Mouse (Mus musculus): ENCODE results near the gene Rcbtb1. TPM values are rescaled to one million over a fixed set of nuclear protein-coding genes. Genes with fewer than 3 reads are reported as not detected.

Rcbtb1 gene
- polyA plus RNA-seq, 1 experiment = 27.7 TPM

Other genes with a start within 250 kb of the Rcbtb1 start
- gene 1700129C05Rik, start 58.3 kb upstream of the Rcbtb1 start, polyA plus RNA-seq (2012; rRNA removed) = not detected in 2 replicates
- gene Gm5142, start 22.5 kb upstream of the Rcbtb1 start, polyA plus RNA-seq (2012; rRNA removed) = not detected in 2 replicates
- gene Gm6904, start 59.0 kb downstream of the Rcbtb1 start, polyA plus RNA-seq (2012; rRNA removed) = 0.60 and 0.98 TPM in 2 replicates
- gene Phf11a, start 96.3 kb downstream of the Rcbtb1 start, polyA plus RNA-seq (2012; rRNA removed) = 1.4 and 1.6 TPM in 2 replicates
- gene Phf11b, start 140.1 kb downstream of the Rcbtb1 start, polyA plus RNA-seq (2012; rRNA removed) = 3.1 and 3.7 TPM in 2 replicates
- gene Phf11d, start 164.3 kb downstream of the Rcbtb1 start, polyA plus RNA-seq (2012; rRNA removed) = 20.0 and 21.8 TPM in 2 replicates
- gene Phf11c, start 194.2 kb downstream of the Rcbtb1 start, polyA plus RNA-seq (2012; rRNA removed) = 1.9 and 2.5 TPM in 2 replicates
- gene Setdb2, start 239.7 kb downstream of the Rcbtb1 start, polyA plus RNA-seq (2012; rRNA removed) = 6.4 and 7.1 TPM in 2 replicates
- gene Cab39l, start 239.8 kb downstream of the Rcbtb1 start, polyA plus RNA-seq (2012; rRNA removed) = 59.8 and 60.7 TPM in 2 replicates

Measured in urinary bladder, adult 2 months (tissue).